9 mouse cellular contexts compared by ENCODE assay signal in the genomic region with DNA sequence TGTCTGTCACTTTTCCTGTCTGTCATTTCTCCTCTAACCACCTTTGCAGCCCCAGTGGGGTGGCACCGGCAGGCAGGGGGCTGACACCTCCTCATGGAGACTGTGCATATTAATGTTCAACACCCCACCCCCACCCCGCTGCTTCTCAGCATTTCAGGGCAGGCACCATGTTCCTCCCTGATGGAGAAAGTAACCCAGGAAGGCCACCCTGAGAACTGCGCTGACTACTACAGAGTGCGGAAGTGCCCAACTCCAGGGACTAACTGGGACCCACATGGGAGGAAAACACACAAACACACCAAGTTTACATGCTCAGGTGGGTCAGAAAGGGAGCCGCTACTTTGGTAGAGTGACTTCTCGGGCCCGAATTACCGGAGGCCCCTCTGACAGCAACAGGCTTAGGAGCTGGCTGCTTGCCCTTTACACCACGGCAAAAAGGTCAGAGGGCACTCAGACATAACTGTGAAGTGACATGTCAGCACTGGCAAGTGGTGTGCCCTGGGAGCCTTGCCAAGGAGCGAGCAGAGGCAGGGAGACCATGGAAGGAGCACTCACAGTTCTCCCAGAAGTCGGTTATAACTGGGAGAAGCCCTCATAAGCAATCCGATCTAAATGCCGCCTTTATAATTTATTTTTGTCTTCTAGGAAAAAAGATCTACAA. TPM values are rescaled to one million over a fixed set of nuclear protein-coding genes. Genes with fewer than 3 reads are reported as not detected.
A peak's percentile ranks its signal among the peaks of the same experiment; 100 is the strongest.
DNase-seq lines count a peak whose midpoint lies in the region; ATAC-seq and TF ChIP-seq lines count a peak whose summit lies in the region.
"Had no signal": no experiment of that assay in that cellular context is flagged by ENCODE, and none has a peak within 500 bp of the region (broad histone marks: within the 10 kb centered on the region; RNA-seq: fewer than 3 reads in every experiment).

No protein-coding gene starts in this region.

- no peaks in the 10 kb centered on the region; the same call in 1 of the 2 replicates for H3K36me3 ChIP-seq in forebrain, embryonic 16.5 days (ENCODE audit: control insufficient read depth, insufficient read depth)
- 0 out of 2 replicates have a peak, but pooled peaks cover 5% of the 10 kb centered on the region for H3K36me3 ChIP-seq in forebrain, embryonic 14.5 days (ENCODE audit: control insufficient read depth, insufficient read depth, low read length)
- no peaks in the 10 kb centered on the region for H3K36me3 ChIP-seq in thymus, adult 2 months (ENCODE audit: control insufficient read depth, insufficient read depth, low read length)

- no peak overlapping the region for H3K27ac ChIP-seq in forebrain, embryonic 16.5 days (ENCODE audit: low read length)
- no peak overlapping the region; the same call in 1 of the 2 replicates for H3K27ac ChIP-seq in forebrain, embryonic 14.5 days (ENCODE audit: low read depth, low read length)
- H3K27ac ChIP-seq in thymus, adult 2 months (ENCODE audit: control insufficient read depth, insufficient read depth, low read length), result no peak overlapping the region

- no peak for TF ChIP-seq CTCF in thymus, adult 2 months (IDR thresholded peaks at IDR 0.05; ENCODE audit: borderline replicate concordance, control insufficient read depth, extremely low read depth, insufficient read depth, low read length, poor library complexity)

- H3K9me3 ChIP-seq in forebrain, embryonic 16.5 days (ENCODE audit: control insufficient read depth, low read length), result no peaks in the 10 kb centered on the region
- no peaks in the 10 kb centered on the region for H3K9me3 ChIP-seq in forebrain, embryonic 14.5 days (replicated peaks; ENCODE audit: control insufficient read depth, low read length)

- 0 out of 2 replicates have a peak, but pooled peaks have one; percentile 43 for ATAC-seq in forebrain, embryonic 16.5 days
- no peak for ATAC-seq in forebrain, embryonic 14.5 days
- ATAC-seq: activated CD4-positive, CD25-positive, alpha-beta regulatory T cell, adult 4 months had no signal

- intact Hi-C loops in gastrocnemius, postnatal 36 days (cut with DNase I), result no loop called here
- intact Hi-C loops in left cerebral cortex, postnatal 25 days (cut with DNase I), result no loop called here

- TF ChIP-seq POLR2A in thymus, adult 2 months (IDR thresholded peaks at IDR 0.05; ENCODE audit: control insufficient read depth, extremely low read depth, insufficient read depth, low read length, poor library complexity), result no peak

- peaks cover 7% of the 10 kb centered on the region for H3K4me1 ChIP-seq in forebrain, embryonic 16.5 days (replicated peaks; ENCODE audit: control insufficient read depth, insufficient read depth, low read length)
- H3K4me1 ChIP-seq in forebrain, embryonic 14.5 days (ENCODE audit: control insufficient read depth, insufficient read depth, low read length), result peaks cover 4% of the 10 kb centered on the region; the same call in 1 of the 2 replicates
- no peaks in the 10 kb centered on the region; the same call in 1 of the 2 replicates for H3K4me1 ChIP-seq in thymus, adult 2 months (replicated peaks; ENCODE audit: control insufficient read depth, insufficient read depth, low read length)

- no peaks in the 10 kb centered on the region for H3K27me3 ChIP-seq in forebrain, embryonic 16.5 days (replicated peaks; ENCODE audit: control insufficient read depth, insufficient read depth, low read length)
- H3K27me3 ChIP-seq in forebrain, embryonic 14.5 days (replicated peaks; ENCODE audit: control insufficient read depth, insufficient read depth, low read length), result no peaks in the 10 kb centered on the region
- H3K27me3 ChIP-seq in thymus, adult 2 months (ENCODE audit: control insufficient read depth, insufficient read depth, low read length), result no peaks in the 10 kb centered on the region

- no peak overlapping the region for H3K4me3 ChIP-seq in forebrain, embryonic 16.5 days (replicated peaks; ENCODE audit: low read length)
- H3K4me3 ChIP-seq in forebrain, embryonic 14.5 days (ENCODE audit: low read depth, low read length), result no peak overlapping the region
- H3K4me3 ChIP-seq in thymus, adult 2 months (ENCODE audit: control insufficient read depth, insufficient read depth, low read length), result no peak overlapping the region

- 64% methylated on average over 13 of the region's 13 CpGs for WGBS in forebrain, embryonic 16.5 days
- WGBS in forebrain, embryonic 14.5 days, result 75% methylated on average over 13 of the region's 13 CpGs
- 93% methylated on average over 13 of the region's 13 CpGs for WGBS in thymus, adult 2 months

- no peak overlapping the region for H3K9ac ChIP-seq in forebrain, embryonic 16.5 days (replicated peaks; ENCODE audit: low read depth, low read length)
- H3K9ac ChIP-seq in forebrain, embryonic 14.5 days (ENCODE audit: low read length), result no peak overlapping the region

- no peak for DNase-seq in forebrain, embryonic 14.5 days (ENCODE audit: low spot score)
- peak; percentile 79 for DNase-seq in adipocyte (ENCODE audit: low spot score)
- DNase-seq in gastrocnemius, postnatal 36 days, result peak; percentile 68 to 74
- peak; percentile 89 to 90 for DNase-seq in kidney, postnatal 25 days
- DNase-seq in layer of hippocampus, adult 18-20 months (ENCODE audit: low spot score in 2 of 2), result no peak
- no peak for DNase-seq in thymus, adult 2 months
- DNase-seq in left cerebral cortex, postnatal 25 days (ENCODE audit: low spot score in 2 of 2), result no peak

- no peak overlapping the region for H3K4me2 ChIP-seq in forebrain, embryonic 16.5 days (ENCODE audit: low read length)
- no peak overlapping the region for H3K4me2 ChIP-seq in forebrain, embryonic 14.5 days (ENCODE audit: low read length)

RNA-seq across cellular contexts. Expression of a gene that starts 11.3 kb away (rescaled TPM):
- 76.8 and 80.7 TPM in 2 replicates for polyA plus RNA-seq in forebrain, embryonic 16.5 days (2015; fragmentation: Nextera tagmentation; extraction: Ambion mirVana)
- polyA plus RNA-seq in forebrain, embryonic 14.5 days (2014; fragmentation: Nextera tagmentation; extraction: Ambion mirVana), result 63.9 and 70.5 TPM in 2 replicates
- 100 to 1,000 TPM; 276 to 290 TPM for total RNA-seq in gastrocnemius, postnatal 36 days (2021)
- total RNA-seq in layer of hippocampus, adult 18-20 months (2021), result 10 to 100 TPM; 74.3 to 80.3 TPM
- 33.2 and 36.5 TPM in 2 replicates for polyA plus RNA-seq in thymus, adult 2 months (2012; rRNA removed)
- 100 to 1,000 TPM in 1 of 2 experiments, 10 to 100 TPM in 1; 96.3 to 104 TPM for total RNA-seq in left cerebral cortex, postnatal 25 days (2021)

Comparison
In these comparisons a context has a peak if more than half of its experiments do, and no peak if none do; other contexts are left out.
1. DNase-seq: peak in adipocyte (single experiment), gastrocnemius, postnatal 36 days (2 of 2) and kidney, postnatal 25 days (2 of 2); none in forebrain, embryonic 14.5 days (single experiment), layer of hippocampus, adult 18-20 months (0 of 2), thymus, adult 2 months (single experiment) and left cerebral cortex, postnatal 25 days (0 of 2).